Mouse (Mus musculus) thymus, adult 2 months (tissue): ENCODE measurements around the gene Slc9a5.

ENCODE experiments used
- CTCF ChIP-seq: fragments of 200-500 bp; IDR thresholded peaks from 2 replicates; pipeline ENCODE4 v1.5.1; 2012; ENCODE audit warnings: mild to moderate bottlenecking, control low read depth, low read length, moderate library complexity, borderline replicate concordance; ENCODE audit not compliant: control insufficient read depth, poor library complexity, insufficient read depth; ENCODE audit errors: extremely low read depth
- POLR2A ChIP-seq: fragments of 200-500 bp; IDR thresholded peaks from 2 replicates; pipeline ENCODE4 v1.6.1; 2012; ENCODE audit warnings: mild to moderate bottlenecking, low read length, control low read depth, moderate library complexity; ENCODE audit not compliant: control insufficient read depth, poor library complexity, insufficient read depth; ENCODE audit errors: extremely low read depth

GRCm38 (mm10) chr8:105413391-105413790 lies 64.7 kb downstream of the Slc9a5 start, which contains the start of the genes Kctd19 and Lrrc36:
- TF ChIP-seq CTCF (0 out of 2 replicates have a peak, but pooled peaks have one; percentile 17), POLR2A (no peak)
